35 mouse cellular contexts compared by ENCODE assay signal in genomic region chr12:81549286-81549685, GRCm38 (mm10). TPM values are rescaled to one million over a fixed set of nuclear protein-coding genes. Genes with fewer than 3 reads are reported as not detected.
"Had no signal": no experiment of that assay in that cellular context is flagged by ENCODE, and none has a peak within 500 bp of the region (broad histone marks: within the 10 kb centered on the region; RNA-seq: fewer than 3 reads in every experiment).

No protein-coding gene starts in this region.

- DNase-seq: left cerebral cortex, postnatal 4 days; liver; liver, embryonic 13.5 days; liver, postnatal 0 days; lung, adult 2 months; lung, embryonic 14.5 days; lung, postnatal 10 days; lung, postnatal 14 days; lung, postnatal 4 days; midbrain, embryonic 14.5 days had no signal

- H3K4me2 ChIP-seq: limb, embryonic 12.5 days; limb, embryonic 13.5 days; limb, embryonic 15.5 days; liver, embryonic 11.5 days; liver, embryonic 12.5 days; liver, embryonic 13.5 days; liver, embryonic 15.5 days; lung, embryonic 14.5 days; lung, embryonic 15.5 days; midbrain, embryonic 11.5 days; midbrain, embryonic 12.5 days; midbrain, embryonic 13.5 days; midbrain, embryonic 15.5 days; neural tube, embryonic 12.5 days had no signal

- H3K4me1 ChIP-seq: limb, embryonic 10.5 days; limb, embryonic 12.5 days; limb, embryonic 13.5 days; limb, embryonic 15.5 days; liver, embryonic 12.5 days; liver, embryonic 13.5 days; liver, embryonic 15.5 days; lung, embryonic 15.5 days; midbrain, embryonic 10.5 days; midbrain, embryonic 12.5 days; midbrain, embryonic 13.5 days; midbrain, embryonic 15.5 days; neural tube, embryonic 12.5 days had no signal

- H3K27ac ChIP-seq: limb, embryonic 10.5 days; limb, embryonic 12.5 days; limb, embryonic 13.5 days; limb, embryonic 15.5 days; liver, embryonic 12.5 days; liver, embryonic 13.5 days; liver, embryonic 14.5 days; liver, embryonic 15.5 days; lung, embryonic 15.5 days; macrophage; midbrain, embryonic 10.5 days; midbrain, embryonic 12.5 days; midbrain, embryonic 13.5 days; midbrain, embryonic 15.5 days; neural tube, embryonic 12.5 days had no signal

- H3K27me3 ChIP-seq: limb, embryonic 12.5 days; limb, embryonic 13.5 days; limb, embryonic 15.5 days; liver, embryonic 12.5 days; liver, embryonic 13.5 days; liver, embryonic 15.5 days; lung, embryonic 15.5 days; midbrain, embryonic 12.5 days; midbrain, embryonic 13.5 days; midbrain, embryonic 15.5 days; neural tube, embryonic 12.5 days had no signal

- H3K9ac ChIP-seq: limb, embryonic 12.5 days; limb, embryonic 13.5 days; limb, embryonic 15.5 days; liver, embryonic 12.5 days; liver, embryonic 13.5 days; liver, embryonic 14.5 days; liver, embryonic 15.5 days; liver, postnatal 0 days; lung, embryonic 14.5 days; lung, embryonic 15.5 days; midbrain, embryonic 12.5 days; midbrain, embryonic 13.5 days; midbrain, embryonic 15.5 days; neural tube, embryonic 12.5 days had no signal

- H3K9me3 ChIP-seq: limb, embryonic 10.5 days; limb, embryonic 12.5 days; limb, embryonic 13.5 days; limb, embryonic 15.5 days; liver, embryonic 12.5 days; liver, embryonic 13.5 days; liver, embryonic 15.5 days; lung, embryonic 15.5 days; megakaryocyte, embryonic 14.5 days; midbrain, embryonic 10.5 days; midbrain, embryonic 12.5 days; midbrain, embryonic 13.5 days; midbrain, embryonic 15.5 days; neural tube, embryonic 12.5 days had no signal

- H3K36me3 ChIP-seq: limb, embryonic 10.5 days; limb, embryonic 12.5 days; limb, embryonic 13.5 days; limb, embryonic 15.5 days; liver, embryonic 12.5 days; liver, embryonic 13.5 days; liver, embryonic 15.5 days; lung, embryonic 15.5 days; midbrain, embryonic 10.5 days; midbrain, embryonic 12.5 days; midbrain, embryonic 13.5 days; midbrain, embryonic 15.5 days; neural tube, embryonic 12.5 days had no signal

- H3K4me3 ChIP-seq: limb, embryonic 10.5 days; limb, embryonic 12.5 days; limb, embryonic 13.5 days; limb, embryonic 15.5 days; liver, embryonic 12.5 days; liver, embryonic 13.5 days; liver, embryonic 15.5 days; lung, embryonic 15.5 days; megakaryocyte, embryonic 14.5 days; midbrain, embryonic 10.5 days; midbrain, embryonic 12.5 days; midbrain, embryonic 13.5 days; midbrain, embryonic 15.5 days; myocyte; neural tube, embryonic 12.5 days had no signal

- ATAC-seq: liver, embryonic 12.5 days; liver, postnatal 0 days; lung, postnatal 0 days; midbrain, embryonic 13.5 days; midbrain, embryonic 15.5 days; midbrain, embryonic 16.5 days had no signal

RNA-seq across cellular contexts. Expression of gene Adam21, which starts 19.0 kb away (rescaled TPM):
- total RNA-seq: megakaryocyte, adult 5-6 weeks; megakaryocyte-erythroid progenitor cell, adult 5-6 weeks; monocyte, adult 5-6 weeks had no signal
- polyA plus RNA-seq: liver, adult 2 months; liver, embryonic 13.5 days; liver, embryonic 15.5 days; liver, embryonic 16.5 days; liver, postnatal 0 days; lung, adult 2 months had no signal
